Mouse (Mus musculus): ENCODE data around the gene Fam187b. TPM values are rescaled to one million over a fixed set of nuclear protein-coding genes. Genes with fewer than 3 reads are reported as not detected.

Fam187b gene
- polyA plus RNA-seq, 1 experiment from 2014 or later, result 8.0 TPM

- Histone ChIP-seq H3K36me3 (ENCODE audit: insufficient read depth, low read length) (peaks cover 3% of the 10 kb centered on the region; the same call in 1 of the 2 replicates), H3K27ac (ENCODE audit: low read length) (no peak overlapping the region), H3K4me3 (ENCODE audit: low read length) (peak overlapping the region; percentile 62), H3K9me3 (ENCODE audit: low read length) (no peaks in the 10 kb centered on the region), H3K4me2 (replicated peaks; ENCODE audit: low read depth, low read length) (peak overlapping the region; percentile 64), H3K9ac (replicated peaks; ENCODE audit: low read length) (peak overlapping the region; percentile 72), H3K27me3 (ENCODE audit: insufficient read depth, low read length) (peaks cover 8% of the 10 kb centered on the region; the same call in 1 of the 2 replicates), H3K4me1 (ENCODE audit: insufficient read depth, low read length) (peaks cover 16% of the 10 kb centered on the region)
- 87% methylated on average over 15 of the region's 15 CpGs for WGBS
- no peak for ATAC-seq (ENCODE audit: low FRiP score, low TSS enrichment)
Observed at GRCm38 (mm10) chr7:30971901-30972300, 1.7 kb upstream of the Fam187b start.

DNA sequence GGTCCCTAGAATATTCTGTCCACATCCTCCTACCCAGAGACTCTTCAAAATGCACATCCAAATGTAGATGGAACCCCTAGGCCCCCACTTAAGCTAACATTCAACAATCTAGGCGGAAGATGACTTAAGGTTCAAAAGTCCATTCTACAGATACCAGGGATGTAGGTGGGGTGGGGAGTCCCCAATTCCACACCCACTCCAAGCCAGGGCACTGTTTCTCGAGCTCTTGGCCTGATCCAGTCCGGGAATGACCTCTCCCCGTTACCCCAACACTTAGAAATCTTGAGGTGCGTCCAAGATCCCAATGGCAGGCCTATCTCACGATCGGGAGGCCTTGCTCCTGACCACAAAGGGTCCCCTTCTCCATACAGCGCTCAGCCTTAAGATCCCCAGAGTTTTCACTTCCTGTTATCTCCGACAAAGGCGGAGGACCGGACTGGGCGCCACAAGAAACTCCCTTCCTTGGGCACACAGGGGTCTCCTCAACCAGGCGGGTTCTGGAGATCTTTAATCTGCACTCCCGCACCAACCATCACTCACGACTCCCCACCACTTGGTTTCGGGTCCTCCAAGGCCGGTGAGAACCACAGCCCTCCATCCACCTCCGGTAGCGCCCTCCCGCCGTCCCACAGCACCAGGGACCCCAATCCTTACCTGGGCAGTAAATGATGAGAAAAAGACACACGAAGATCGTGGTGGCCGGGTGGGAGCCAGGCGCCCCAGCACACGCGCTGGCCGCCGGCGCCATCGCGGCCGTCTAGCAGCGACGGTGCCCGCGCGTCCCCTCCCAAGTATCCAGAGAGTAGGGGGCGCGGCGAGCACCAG is 952 bp upstream of the Fam187b start:
- peak overlapping the region; percentile 64 for H3K4me2 ChIP-seq (replicated peaks; ENCODE audit: low read depth, low read length)

DNA sequence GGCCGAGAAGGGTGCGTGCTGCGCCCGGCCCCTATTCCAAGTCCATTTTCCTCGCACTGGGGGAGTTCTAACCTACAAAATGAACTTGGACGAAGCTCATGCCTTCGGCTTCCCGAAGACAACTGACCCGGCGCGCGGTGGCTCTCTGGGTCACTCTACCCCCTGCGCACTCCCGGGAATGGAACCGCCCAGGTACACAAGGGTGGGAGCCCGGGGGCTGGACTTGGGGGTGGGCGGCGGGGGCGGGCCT is 414 bp upstream of the Fam187b start, which contains the start of gene Lsr:
Gene Lsr (minus strand): TSS at position 214 of the 250 bp plus-strand sequence.
- WGBS, result 1% methylated on average over 19 of the region's 19 CpGs

More for the DNA sequence above, 952 bp upstream of the Fam187b start:
- peaks cover 8% of the 10 kb centered on the region; the same call in 1 of the 2 replicates for H3K27me3 ChIP-seq (ENCODE audit: insufficient read depth, low read length)
- 4% methylated on average over 41 of the region's 41 CpGs for WGBS
- H3K4me1 ChIP-seq (ENCODE audit: insufficient read depth, low read length), result peaks cover 16% of the 10 kb centered on the region
- peak; percentile 53; the same call in 1 of the 2 replicates for ATAC-seq (ENCODE audit: low FRiP score, low TSS enrichment)
- no peaks in the 10 kb centered on the region for H3K9me3 ChIP-seq (ENCODE audit: low read length)
- H3K4me3 ChIP-seq (ENCODE audit: low read length), result peak overlapping the region; percentile 62
- H3K9ac ChIP-seq (replicated peaks; ENCODE audit: low read length), result peak overlapping the region; percentile 72
- H3K27ac ChIP-seq (ENCODE audit: low read length), result peak overlapping the region; percentile 67
- peaks cover 3% of the 10 kb centered on the region; the same call in 1 of the 2 replicates for H3K36me3 ChIP-seq (ENCODE audit: insufficient read depth, low read length)

GRCm38 (mm10) chr7:30981703-30982102 is 8.1 kb downstream of the Fam187b start:
- Histone ChIP-seq H3K4me1 (ENCODE audit: insufficient read depth, low read length) (no peaks in the 10 kb centered on the region), H3K9ac (replicated peaks; ENCODE audit: low read length) (no peak overlapping the region), H3K4me2 (replicated peaks; ENCODE audit: low read depth, low read length) (no peak overlapping the region), H3K27ac (ENCODE audit: low read length) (no peak overlapping the region), H3K9me3 (ENCODE audit: low read length) (no peaks in the 10 kb centered on the region), H3K36me3 (ENCODE audit: insufficient read depth, low read length) (no peaks in the 10 kb centered on the region), H3K4me3 (ENCODE audit: low read length) (no peak overlapping the region), H3K27me3 (ENCODE audit: insufficient read depth, low read length) (no peaks in the 10 kb centered on the region)
- WGBS, result 88% methylated on average over 4 of the region's 4 CpGs
- ATAC-seq (ENCODE audit: low FRiP score, low TSS enrichment), result no peak

More for the DNA sequence above, 414 bp upstream of the Fam187b start, which contains the start of gene Lsr:
- peak within 1 kb of the TSS; percentile 62 for H3K4me3 ChIP-seq (ENCODE audit: low read length)
- H3K27ac ChIP-seq (ENCODE audit: low read length), result peak within 1 kb of the TSS; percentile 96
- peak; percentile 92; the same call in 1 of the 2 replicates for ATAC-seq (ENCODE audit: low FRiP score, low TSS enrichment)
- peaks cover 3% of the 10 kb centered on the region; the same call in 1 of the 2 replicates for H3K36me3 ChIP-seq (ENCODE audit: insufficient read depth, low read length)
- peak within 1 kb of the TSS; percentile 72 for H3K9ac ChIP-seq (replicated peaks; ENCODE audit: low read length)
- peaks cover 8% of the 10 kb centered on the region; the same call in 1 of the 2 replicates for H3K27me3 ChIP-seq (ENCODE audit: insufficient read depth, low read length)
- peak within 1 kb of the TSS; percentile 64 for H3K4me2 ChIP-seq (replicated peaks; ENCODE audit: low read depth, low read length)
- H3K9me3 ChIP-seq (ENCODE audit: low read length), result no peaks in the 10 kb centered on the region
- H3K4me1 ChIP-seq (ENCODE audit: insufficient read depth, low read length), result peaks cover 16% of the 10 kb centered on the region

GRCm38 (mm10) chr7:30985357-30985756 is 11.8 kb downstream of the Fam187b start:
- Histone ChIP-seq H3K4me1 (ENCODE audit: insufficient read depth, low read length) (no peaks in the 10 kb centered on the region), H3K4me3 (ENCODE audit: low read length) (no peak overlapping the region), H3K27me3 (ENCODE audit: insufficient read depth, low read length) (no peaks in the 10 kb centered on the region), H3K9ac (replicated peaks; ENCODE audit: low read length) (no peak overlapping the region), H3K27ac (ENCODE audit: low read length) (no peak overlapping the region), H3K4me2 (replicated peaks; ENCODE audit: low read depth, low read length) (no peak overlapping the region), H3K36me3 (ENCODE audit: insufficient read depth, low read length) (no peaks in the 10 kb centered on the region), H3K9me3 (ENCODE audit: low read length) (no peaks in the 10 kb centered on the region)
- 86% methylated on average over 9 of the region's 9 CpGs for WGBS
- no peak for ATAC-seq (ENCODE audit: low FRiP score, low TSS enrichment)

GRCm38 (mm10) chr7:30988519-30989162 is 15.1 kb downstream of the Fam187b start:
- no peak overlapping the region for H3K4me3 ChIP-seq (ENCODE audit: low read length)
- 86% methylated on average over 4 of the region's 4 CpGs for WGBS
- no peaks in the 10 kb centered on the region for H3K9me3 ChIP-seq (ENCODE audit: low read length)

DNA sequence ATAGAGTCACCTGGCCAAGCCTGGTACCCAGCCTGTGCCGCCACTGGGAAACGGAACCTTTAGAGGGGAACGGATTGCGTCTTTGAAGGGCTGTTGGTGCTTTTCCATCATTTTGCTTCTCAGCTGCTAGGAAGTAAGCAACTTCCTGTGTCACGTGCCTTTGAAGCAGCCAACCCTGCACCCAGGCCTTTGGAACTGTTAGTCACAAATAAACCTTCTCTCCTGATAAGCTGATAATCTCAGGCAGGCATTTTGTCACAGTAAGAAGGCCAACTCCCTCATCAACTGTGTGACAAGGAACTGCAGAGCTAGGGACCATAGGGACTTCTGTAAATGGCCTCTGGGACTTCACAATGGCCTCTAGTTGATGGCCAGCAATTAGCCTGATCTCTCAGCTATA is 18.6 kb downstream of the Fam187b start:
- Histone ChIP-seq H3K27me3 (ENCODE audit: insufficient read depth, low read length) (no peaks in the 10 kb centered on the region), H3K9ac (replicated peaks; ENCODE audit: low read length) (no peak overlapping the region), H3K4me1 (ENCODE audit: insufficient read depth, low read length) (no peaks in the 10 kb centered on the region), H3K9me3 (ENCODE audit: low read length) (peaks cover 6% of the 10 kb centered on the region), H3K27ac (ENCODE audit: low read length) (no peak overlapping the region), H3K4me3 (ENCODE audit: low read length) (no peak overlapping the region), H3K4me2 (replicated peaks; ENCODE audit: low read depth, low read length) (no peak overlapping the region), H3K36me3 (ENCODE audit: insufficient read depth, low read length) (no peaks in the 10 kb centered on the region)
- no peak for ATAC-seq (ENCODE audit: low FRiP score, low TSS enrichment)
- 83% methylated on average over 5 of the region's 5 CpGs for WGBS

More at GRCm38 (mm10) chr7:30988519-30989162, 15.1 kb downstream of the Fam187b start:
- Histone ChIP-seq H3K4me1 (ENCODE audit: insufficient read depth, low read length) (no peaks in the 10 kb centered on the region), H3K4me2 (replicated peaks; ENCODE audit: low read depth, low read length) (no peak overlapping the region), H3K9ac (replicated peaks; ENCODE audit: low read length) (no peak overlapping the region), H3K36me3 (ENCODE audit: insufficient read depth, low read length) (no peaks in the 10 kb centered on the region), H3K27me3 (ENCODE audit: insufficient read depth, low read length) (no peaks in the 10 kb centered on the region), H3K27ac (ENCODE audit: low read length) (no peak overlapping the region)
- ATAC-seq (ENCODE audit: low FRiP score, low TSS enrichment), result no peak

GRCm38 (mm10) chr7:30993986-30994385 is 20.4 kb downstream of the Fam187b start:
- no peak overlapping the region for H3K4me2 ChIP-seq (replicated peaks; ENCODE audit: low read depth, low read length)
- H3K36me3 ChIP-seq (ENCODE audit: insufficient read depth, low read length), result no peaks in the 10 kb centered on the region
- no peak overlapping the region for H3K27ac ChIP-seq (ENCODE audit: low read length)
- 83% methylated on average over 5 of the region's 5 CpGs for WGBS
- no peak overlapping the region for H3K9ac ChIP-seq (replicated peaks; ENCODE audit: low read length)
- H3K27me3 ChIP-seq (ENCODE audit: insufficient read depth, low read length), result no peaks in the 10 kb centered on the region
- H3K4me3 ChIP-seq (ENCODE audit: low read length), result no peak overlapping the region
- H3K9me3 ChIP-seq (ENCODE audit: low read length), result peaks cover 6% of the 10 kb centered on the region
- H3K4me1 ChIP-seq (ENCODE audit: insufficient read depth, low read length), result no peaks in the 10 kb centered on the region
- ATAC-seq (ENCODE audit: low FRiP score, low TSS enrichment), result no peak

- H3K4me2 ChIP-seq (replicated peaks; ENCODE audit: low read depth, low read length), result no peak overlapping the region
- peaks cover 9% of the 10 kb centered on the region for H3K4me1 ChIP-seq (ENCODE audit: insufficient read depth, low read length)
- 95% methylated on average over 2 of the region's 2 CpGs for WGBS
- peaks cover 6% of the 10 kb centered on the region for H3K9me3 ChIP-seq (ENCODE audit: low read length)
- no peak overlapping the region for H3K9ac ChIP-seq (replicated peaks; ENCODE audit: low read length)
- no peak overlapping the region for H3K27ac ChIP-seq (ENCODE audit: low read length)
- no peaks in the 10 kb centered on the region for H3K36me3 ChIP-seq (ENCODE audit: insufficient read depth, low read length)
- no peak overlapping the region for H3K4me3 ChIP-seq (ENCODE audit: low read length)
- ATAC-seq (ENCODE audit: low FRiP score, low TSS enrichment), result no peak
- H3K27me3 ChIP-seq (ENCODE audit: insufficient read depth, low read length), result no peaks in the 10 kb centered on the region
Observed at GRCm38 (mm10) chr7:30996491-30996890, 22.9 kb downstream of the Fam187b start.
